Mouse (Mus musculus) G1E (cell line): ENCODE data around the gene Dpp7.

Experiments used
- CTCF ChIP-seq: IDR thresholded peaks from 2 replicates; pipeline ENCODE4 v1.5.1; 2012; ENCODE audit warnings: low read depth, low read length, inconsistent platforms, mixed read lengths
- POLR2AphosphoS5 ChIP-seq: IDR thresholded peaks from 2 replicates; pipeline ENCODE4 v1.6.1; 2012; ENCODE audit warnings: low read depth, low read length, inconsistent platforms; ENCODE audit not compliant: insufficient replicate concordance
- TAL1 ChIP-seq: conservative IDR thresholded peaks from 2 replicates; pipeline ENCODE4 v1.6.1; 2012; ENCODE audit warnings: low read depth, low read length, inconsistent platforms, mixed read lengths

- TF ChIP-seq CTCF (no peak), POLR2AphosphoS5 (no peak), TAL1 (no peak)
Observed at GRCm38 (mm10) chr2:25305587-25306359, 50.4 kb downstream of the Dpp7 start.
